Mouse (Mus musculus) embryonic fibroblast, embryonic 13.5 days (primary cell): ENCODE measurements around the gene Washc4. TPM values are rescaled to one million over a fixed set of nuclear protein-coding genes. Genes with fewer than 3 reads are reported as not detected.
A peak's percentile ranks its signal among the peaks of the same experiment; 100 is the strongest.

Experiments
- H3K27ac ChIP-seq: 2 replicates; pipeline ENCODE4 v1.5.1; 2012; ENCODE audit warnings: low read length, control low read depth, inconsistent platforms; ENCODE audit not compliant: insufficient read depth
- H3K4me1 ChIP-seq: 2 replicates; pipeline ENCODE4 v1.6.1; 2011; ENCODE audit warnings: low read length; ENCODE audit not compliant: control insufficient read depth, insufficient read depth
- H3K4me3 ChIP-seq: 2 replicates; pipeline ENCODE4 v1.5.1; 2011; ENCODE audit warnings: mild to moderate bottlenecking, control low read depth, low read length; ENCODE audit not compliant: insufficient read depth
- CTCF ChIP-seq: IDR thresholded peaks from 2 replicates; pipeline ENCODE4 v1.5.1; 2011; ENCODE audit warnings: mild to moderate bottlenecking, control low read depth, low read length, moderate library complexity, borderline replicate concordance; ENCODE audit not compliant: insufficient read depth
- POLR2A ChIP-seq: IDR thresholded peaks from 2 replicates; pipeline ENCODE4 v1.6.1; 2011; ENCODE audit warnings: low read depth, mild to moderate bottlenecking, control low read depth, low read length, moderate library complexity
- polyA plus RNA-seq: library from polyadenylated mRNA; stranded (reverse); fragments of >200 nt; gene quantifications from 2 replicates; pipeline ENCODE4 v1.2.4, GENCODE M21; 2011; ENCODE audit warnings: low read depth; ENCODE audit not compliant: missing spikeins, insufficient read length

The Washc4 gene
- polyA plus RNA-seq, 1 experiment: 60.8 TPM

- Histone ChIP-seq H3K27ac (no peak overlapping the region), H3K4me3 (no peak overlapping the region), H3K4me1 (no peaks in the 10 kb centered on the region)
- no peak for TF ChIP-seq POLR2A
- TF ChIP-seq CTCF: no peak
Observed at GRCm38 (mm10) chr10:83631775-83632174, 88.2 kb downstream of the Washc4 start.

- H3K4me3 ChIP-seq: no peak overlapping the region
- no peak overlapping the region for H3K27ac ChIP-seq
- TF ChIP-seq CTCF: no peak
- no peak for TF ChIP-seq POLR2A
- H3K4me1 ChIP-seq: no peaks in the 10 kb centered on the region
Observed at GRCm38 (mm10) chr10:83632806-83633374, 89.3 kb downstream of the Washc4 start.

- H3K4me3 ChIP-seq: no peak overlapping the region
- no peak overlapping the region for H3K27ac ChIP-seq
- no peaks in the 10 kb centered on the region for H3K4me1 ChIP-seq
- TF ChIP-seq POLR2A: no peak
Observed at GRCm38 (mm10) chr10:83634461-83634860, 90.9 kb downstream of the Washc4 start.

GRCm38 (mm10) chr10:83636191-83636590, 92.6 kb downstream of the Washc4 start:
- Histone ChIP-seq H3K4me3 (no peak overlapping the region), H3K27ac (no peak overlapping the region)
- no peak for TF ChIP-seq CTCF

GRCm38 (mm10) chr10:83637295-83637694, 93.7 kb downstream of the Washc4 start:
- no peaks in the 10 kb centered on the region for H3K4me1 ChIP-seq
- no peak overlapping the region for H3K4me3 ChIP-seq
- TF ChIP-seq CTCF (no peak), POLR2A (0 out of 2 replicates have a peak, but pooled peaks have one; percentile 17)
- H3K27ac ChIP-seq: peak overlapping the region; percentile 44

More at GRCm38 (mm10) chr10:83636191-83636590, 92.6 kb downstream of the Washc4 start:
- H3K4me1 ChIP-seq: no peaks in the 10 kb centered on the region

GRCm38 (mm10) chr10:83639881-83640386, 96.4 kb downstream of the Washc4 start:
- TF ChIP-seq POLR2A (no peak), CTCF (no peak)
- no peak overlapping the region for H3K27ac ChIP-seq
- H3K4me1 ChIP-seq: no peaks in the 10 kb centered on the region
- no peak overlapping the region for H3K4me3 ChIP-seq

GRCm38 (mm10) chr10:83641641-83642040, 98.1 kb downstream of the Washc4 start:
- TF ChIP-seq POLR2A (no peak), CTCF (no peak)
- no peak overlapping the region for H3K4me3 ChIP-seq
- no peak overlapping the region for H3K27ac ChIP-seq
- no peaks in the 10 kb centered on the region for H3K4me1 ChIP-seq

- H3K27ac ChIP-seq: no peak overlapping the region
Observed at GRCm38 (mm10) chr10:83644167-83644566, 100.6 kb downstream of the Washc4 start.

GRCm38 (mm10) chr10:83644865-83645715, 101.5 kb downstream of the Washc4 start:
- TF ChIP-seq POLR2A: no peak
- no peak for TF ChIP-seq CTCF
- H3K27ac ChIP-seq: no peak overlapping the region
- no peak overlapping the region for H3K4me3 ChIP-seq
- no peaks in the 10 kb centered on the region for H3K4me1 ChIP-seq

More at GRCm38 (mm10) chr10:83644167-83644566, 100.6 kb downstream of the Washc4 start:
- no peaks in the 10 kb centered on the region for H3K4me1 ChIP-seq
- no peak for TF ChIP-seq POLR2A
- no peak for TF ChIP-seq CTCF
- H3K4me3 ChIP-seq: no peak overlapping the region

GRCm38 (mm10) chr10:83645716-83645990, 102.1 kb downstream of the Washc4 start:
- TF ChIP-seq CTCF: no peak
- TF ChIP-seq POLR2A: no peak

More at GRCm38 (mm10) chr10:83645716-83645990, 102.1 kb downstream of the Washc4 start:
- Histone ChIP-seq H3K4me1 (no peaks in the 10 kb centered on the region), H3K4me3 (no peak overlapping the region), H3K27ac (no peak overlapping the region)

Other genes with a start within 250 kb of the Washc4 start
- gene Slc41a2, start 205.9 kb upstream of the Washc4 start, polyA plus RNA-seq: 10.1 and 15.8 TPM in 2 replicates
- 1.1 TPM in 2 replicates for gene D10Wsu102e, start 183.5 kb upstream of the Washc4 start, polyA plus RNA-seq
- gene Aldh1l2, start 9.6 kb upstream of the Washc4 start, polyA plus RNA-seq: 59.1 and 113 TPM in 2 replicates
- 30.5 and 31.1 TPM in 2 replicates for gene Appl2, start 105.0 kb downstream of the Washc4 start, polyA plus RNA-seq
- 12.9 and 21.5 TPM in 2 replicates for gene 1500009L16Rik, start 179.1 kb downstream of the Washc4 start, polyA plus RNA-seq